In genomic region chr11:83852016-83852355, GRCm38 (mm10) we compare ENCODE assay signal across 10 mouse cellular contexts. TPM values are rescaled to one million over a fixed set of nuclear protein-coding genes. Genes with fewer than 3 reads are reported as not detected.
DNase-seq lines count a peak whose midpoint lies in the region; ATAC-seq and TF ChIP-seq lines count a peak whose summit lies in the region.
"Had no signal": no experiment of that assay in that cellular context is flagged by ENCODE, and none has a peak within 500 bp of the region (broad histone marks: within the 10 kb centered on the region; RNA-seq: fewer than 3 reads in every experiment).

No protein-coding gene starts in this region.

- TF ChIP-seq POLR2A in heart, adult 2 months (IDR thresholded peaks at IDR 0.05; ENCODE audit: insufficient read depth, low read depth, low read length): no peak

- no peaks in the 10 kb centered on the region for H3K9me3 ChIP-seq in kidney, embryonic 14.5 days (ENCODE audit: control insufficient read depth, low read length)
- no peaks in the 10 kb centered on the region for H3K9me3 ChIP-seq in lung, postnatal 0 days (ENCODE audit: low read length)

- peak; percentile 9 to 31 for DNase-seq in heart, adult 2 months
- no peak for DNase-seq in heart, adult 9 months (ENCODE audit: low spot score in 2 of 2)
- peak; percentile 62 for DNase-seq in embryo, embryonic 10 days (ENCODE audit: low spot score)
- DNase-seq in lung, postnatal 0 days (ENCODE audit: low spot score): peak; percentile 12
- DNase-seq in frontal cortex, postnatal 10 days (ENCODE audit: low spot score in 2 of 2): no peak
- no peak for DNase-seq in layer of hippocampus, postnatal 36 days

- no peaks in the 10 kb centered on the region for H3K36me3 ChIP-seq in heart, adult 2 months (ENCODE audit: control insufficient read depth, insufficient read depth, low read length)
- no peaks in the 10 kb centered on the region for H3K36me3 ChIP-seq in kidney, embryonic 14.5 days (ENCODE audit: control insufficient read depth, insufficient read depth, low read length)
- no peaks in the 10 kb centered on the region for H3K36me3 ChIP-seq in lung, postnatal 0 days (ENCODE audit: insufficient read depth, low read length)

- 5% methylated on average over 24 of the region's 24 CpGs for WGBS in heart, adult 2 months
- under 1% methylated on average over 24 of the region's 24 CpGs for WGBS in kidney, embryonic 14.5 days
- WGBS in lung, postnatal 0 days: 1% methylated on average over 24 of the region's 24 CpGs

- no peak for TF ChIP-seq EP300 in heart, adult 2 months (IDR thresholded peaks at IDR 0.05; ENCODE audit: insufficient read depth, low read depth, low read length)
- no peak for TF ChIP-seq EP300 in lung, postnatal 0 days (IDR thresholded peaks at IDR 0.05)

- H3K27ac ChIP-seq in heart, adult 2 months: no peak overlapping the region
- peak overlapping the region; percentile 91 for H3K27ac ChIP-seq in kidney, embryonic 14.5 days (ENCODE audit: low read depth, low read length)
- peak overlapping the region; percentile 92 for H3K27ac ChIP-seq in lung, postnatal 0 days (ENCODE audit: low read length)

- no peak for TF ChIP-seq CTCF in heart, adult 2 months (IDR thresholded peaks at IDR 0.05)
- no peak for TF ChIP-seq CTCF in lung, postnatal 0 days (IDR thresholded peaks at IDR 0.05)

- ATAC-seq in kidney, embryonic 14.5 days (ENCODE audit: low FRiP score, low TSS enrichment): 0 out of 2 replicates have a peak, but pooled peaks have one; percentile 16
- ATAC-seq in lung, postnatal 0 days: peak; percentile 16; the same call in 1 of the 2 replicates
- no peak for ATAC-seq in megakaryocyte-erythroid progenitor cell, adult 5-6 weeks (replicated peaks; ENCODE audit: low FRiP score, low TSS enrichment, poor library complexity, severe bottlenecking)

- peak overlapping the region; percentile 33; the same call in 1 of the 2 replicates for H3K4me2 ChIP-seq in kidney, embryonic 14.5 days (replicated peaks; ENCODE audit: low read depth, low read length)
- H3K4me2 ChIP-seq in lung, postnatal 0 days (replicated peaks; ENCODE audit: low read depth, low read length): peak overlapping the region; percentile 62

- intact Hi-C loops in heart, adult 2 months (cut with DNase I): no loop called here

- H3K9ac ChIP-seq in heart, adult 2 months (ENCODE audit: low read depth, low read length): no peak overlapping the region
- H3K9ac ChIP-seq in kidney, embryonic 14.5 days (ENCODE audit: low read depth, low read length): peak overlapping the region; percentile 77
- H3K9ac ChIP-seq in lung, postnatal 0 days (replicated peaks; ENCODE audit: low read depth): peak overlapping the region; percentile 58

- H3K4me3 ChIP-seq in heart, adult 2 months: no peak overlapping the region
- H3K4me3 ChIP-seq in kidney, embryonic 14.5 days (ENCODE audit: low read length): peak overlapping the region; percentile 52
- H3K4me3 ChIP-seq in lung, postnatal 0 days (ENCODE audit: low read depth, low read length): peak overlapping the region; percentile 45
- H3K4me3 ChIP-seq: myocyte had no signal

- H3K4me1 ChIP-seq in heart, adult 2 months (ENCODE audit: control insufficient read depth, insufficient read depth, low read length): no peaks in the 10 kb centered on the region; the same call in 1 of the 2 replicates
- H3K4me1 ChIP-seq in kidney, embryonic 14.5 days (ENCODE audit: control insufficient read depth, insufficient read depth, low read length): no peaks in the 10 kb centered on the region
- no peaks in the 10 kb centered on the region for H3K4me1 ChIP-seq in lung, postnatal 0 days (ENCODE audit: insufficient read depth, low read depth, low read length)

- H3K27me3 ChIP-seq in heart, adult 2 months (ENCODE audit: control insufficient read depth, insufficient read depth, low read length): peaks cover 36% of the 10 kb centered on the region
- H3K27me3 ChIP-seq in kidney, embryonic 14.5 days (ENCODE audit: control insufficient read depth, insufficient read depth, low read length): peaks cover 58% of the 10 kb centered on the region
- H3K27me3 ChIP-seq in lung, postnatal 0 days (replicated peaks; ENCODE audit: insufficient read depth, low read length): peaks cover 26% of the 10 kb centered on the region; the same call in 1 of the 2 replicates
- H3K27me3 ChIP-seq: CH12.LX had no signal

- H3K79me2 ChIP-seq in heart, adult 2 months (replicated peaks; ENCODE audit: control insufficient read depth, insufficient read depth, low read length): no peaks in the 10 kb centered on the region

RNA-seq across cellular contexts. Expression of gene Hnf1b, which starts 2.1 kb away (rescaled TPM):
- not detected for total RNA-seq in heart, adult 2 months (2021)
- 0.33 TPM in 1 of 2 replicates, not detected in the other for polyA plus RNA-seq in heart, adult 2 months (2012; rRNA removed)
- 51.6 and 84.2 TPM in 2 replicates for polyA plus RNA-seq in kidney, embryonic 14.5 days (2014; fragmentation: Nextera tagmentation; extraction: Ambion mirVana)
- 9.0 and 11.4 TPM in 2 replicates for polyA plus RNA-seq in lung, postnatal 0 days (2015; fragmentation: Nextera tagmentation; extraction: Ambion mirVana)
- under 1 TPM in 1 of 2 experiments, not detected in 1; 0.52 TPM for total RNA-seq in layer of hippocampus, postnatal 36 days (2021)
- not detected in 2 replicates for total RNA-seq in megakaryocyte-erythroid progenitor cell, adult 5-6 weeks (2014; fragmentation: Nextera tagmentation)
- not detected in 2 replicates for total RNA-seq in megakaryocyte-erythroid progenitor cell, adult 5-6 weeks (2017)
- polyA plus RNA-seq: myocyte had no signal

Comparison
In these comparisons a context has a peak if more than half of its experiments do, and no peak if none do; other contexts are left out.
1. DNase-seq: peak in heart, adult 2 months (2 of 2), embryo, embryonic 10 days (single experiment) and lung, postnatal 0 days (single experiment); none in heart, adult 9 months (0 of 2), frontal cortex, postnatal 10 days (0 of 2) and layer of hippocampus, postnatal 36 days (0 of 2).